Mouse (Mus musculus) thymus, postnatal 4 days (tissue): ENCODE measurements around the gene Grb10.

Experiments
- DNase-seq: peaks from one replicate; pipeline ENCODE4 v3.0.0; 2021

Grb10 gene

GRCm38 (mm10) chr11:12038470-12038985, at the start of gene Grb10:
Gene Grb10 (minus strand): TSS chr11:12038683.
- DNase-seq = no peak

DNA sequence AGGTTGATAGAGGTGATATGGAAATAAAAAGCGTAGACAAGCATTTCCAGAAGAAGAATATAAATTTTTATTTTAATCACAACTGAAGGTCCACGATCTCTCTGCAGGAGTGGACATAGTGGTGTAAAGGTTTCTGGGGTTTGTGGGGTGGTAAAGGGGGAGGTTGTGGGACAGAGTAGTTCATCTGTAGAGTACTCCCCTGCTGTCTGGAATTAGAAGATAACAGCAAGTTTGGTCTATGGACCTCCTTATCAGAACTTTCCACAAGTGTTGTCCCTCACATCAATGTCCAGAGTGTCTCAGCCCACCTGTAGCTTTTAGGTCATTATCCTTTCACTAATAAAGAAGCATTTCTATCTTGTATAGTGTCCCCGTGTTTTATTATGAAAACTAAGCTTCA, 43.2 kb upstream of the Grb10 start:
- no peak for DNase-seq

GRCm38 (mm10) chr11:12079231-12079630, 40.7 kb upstream of the Grb10 start:
- no peak for DNase-seq

- no peak for DNase-seq
Observed at GRCm38 (mm10) chr11:12075449-12075848, 37.0 kb upstream of the Grb10 start.

DNA sequence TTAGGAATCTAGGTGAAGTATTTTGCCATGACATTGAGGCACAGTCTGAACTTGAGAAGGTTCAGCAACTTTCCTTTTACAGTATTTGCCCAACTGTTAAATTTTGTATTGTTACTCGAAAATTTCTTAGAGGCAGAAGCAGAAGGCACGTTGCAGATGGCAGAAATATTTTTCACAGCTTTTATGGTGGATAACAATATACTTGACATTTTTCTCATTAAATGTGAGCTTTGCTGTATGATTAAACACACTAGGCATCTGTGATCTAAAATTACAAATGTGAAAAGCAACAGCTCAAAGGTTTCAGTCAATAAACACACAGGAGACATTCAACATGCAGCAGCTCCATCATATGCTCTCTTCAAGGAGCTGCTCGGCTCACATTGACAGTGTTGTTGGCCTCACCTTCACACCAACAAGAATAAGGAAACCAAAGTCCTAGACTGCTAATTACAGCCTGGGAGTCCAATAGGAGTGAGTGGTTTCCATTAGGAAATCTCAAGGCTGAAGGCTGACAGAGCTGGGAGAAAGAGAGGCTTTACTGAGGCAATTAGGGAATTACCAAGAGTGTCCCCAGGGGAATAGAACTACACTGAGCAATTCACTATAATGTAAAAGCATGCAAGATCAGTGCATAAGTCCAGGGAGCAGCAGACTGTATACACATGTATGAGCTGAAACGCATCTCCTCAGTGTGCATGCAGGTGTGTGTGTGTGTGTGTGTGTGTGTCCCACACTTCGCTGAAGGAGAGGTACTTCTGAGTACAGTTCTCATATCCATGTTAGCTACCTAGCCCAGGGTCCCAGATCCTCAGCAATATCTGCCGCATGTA, 35.1 kb upstream of the Grb10 start:
- DNase-seq = no peak

GRCm38 (mm10) chr11:12072322-12072721, 33.8 kb upstream of the Grb10 start:
- no peak for DNase-seq

GRCm38 (mm10) chr11:12059005-12059404, 20.5 kb upstream of the Grb10 start:
- DNase-seq = no peak

DNA sequence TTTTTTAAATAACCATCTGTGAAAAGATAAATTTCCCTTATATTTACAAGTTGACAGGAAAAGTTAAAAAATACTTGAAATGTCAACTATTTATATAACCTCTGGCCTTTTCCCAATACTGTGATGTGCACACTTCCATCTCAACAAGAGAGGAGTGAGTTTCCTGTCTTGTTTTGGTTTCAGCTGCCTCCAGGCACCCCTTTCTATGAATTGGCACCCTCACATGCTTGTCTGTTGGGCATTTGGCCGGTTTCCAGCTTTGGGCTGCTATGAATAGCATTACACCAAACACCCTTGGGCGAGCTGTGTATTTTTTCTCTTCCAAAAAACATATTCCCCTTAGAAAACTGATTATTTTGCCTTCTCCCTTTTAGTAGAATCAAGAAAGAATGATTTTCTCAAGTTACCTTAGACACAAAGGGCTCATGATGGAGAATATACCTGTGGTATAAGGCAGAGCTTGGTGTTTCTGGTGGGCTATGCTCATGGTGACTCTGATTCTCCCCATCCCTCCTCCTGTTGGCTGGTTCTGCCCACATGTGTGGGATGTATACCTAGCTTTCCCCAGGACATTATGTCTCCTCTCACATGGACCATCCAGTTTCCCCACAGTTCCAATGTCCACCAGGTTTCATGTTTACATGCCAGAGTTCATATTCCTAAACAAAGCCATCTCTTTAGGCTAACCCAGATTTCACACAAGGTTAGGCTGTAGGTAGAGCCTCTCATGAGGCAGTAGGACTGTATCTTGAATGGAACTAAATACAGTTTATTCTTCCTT, 10.3 kb upstream of the Grb10 start:
- no peak for DNase-seq

GRCm38 (mm10) chr11:12048135-12048534, 9.7 kb upstream of the Grb10 start:
- DNase-seq = no peak

- DNase-seq = no peak
Observed at GRCm38 (mm10) chr11:12044245-12044644, 5.8 kb upstream of the Grb10 start.

DNA sequence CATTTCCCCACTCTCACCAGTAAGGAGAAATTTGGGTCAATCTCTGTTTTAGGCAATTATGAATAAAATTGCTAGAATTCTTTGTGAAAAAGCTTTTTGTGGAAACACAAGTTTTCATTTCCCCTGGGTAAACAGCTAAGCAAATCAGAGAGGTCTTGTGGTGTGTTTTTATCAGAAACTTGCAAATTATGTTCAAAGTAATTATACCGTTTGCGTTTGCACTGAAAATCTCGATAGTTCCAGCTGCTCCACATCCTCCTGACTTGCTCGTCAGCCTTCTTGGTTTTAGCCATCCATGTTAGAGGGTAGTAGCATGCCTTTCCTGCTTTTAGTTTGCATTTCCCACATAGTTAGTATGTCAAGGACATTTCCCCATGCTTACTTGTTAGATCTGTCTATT, 3.3 kb upstream of the Grb10 start:
- no peak for DNase-seq

GRCm38 (mm10) chr11:12041379-12041778, 2.9 kb upstream of the Grb10 start:
- no peak for DNase-seq

- no peak for DNase-seq
Observed at GRCm38 (mm10) chr11:12040391-12040790, 1.9 kb upstream of the Grb10 start.

DNA sequence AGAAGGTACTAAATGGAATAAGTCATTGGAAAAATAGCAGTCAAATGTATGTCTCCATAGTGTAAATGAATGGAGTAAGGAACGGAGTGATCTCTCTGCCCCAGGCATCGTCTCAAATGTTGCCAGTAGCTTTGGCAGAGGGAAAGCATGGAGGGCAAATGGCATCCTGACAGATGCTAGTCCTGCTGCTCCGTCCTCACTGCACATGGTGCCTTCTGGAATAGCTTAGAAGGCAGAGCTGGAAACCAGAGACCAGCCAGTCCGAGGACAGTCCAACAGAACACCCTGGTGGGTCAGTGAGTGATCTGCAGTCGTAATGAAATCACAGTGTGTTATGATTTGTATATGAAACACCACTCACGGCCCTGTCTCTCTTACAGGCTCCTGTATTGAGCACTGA, 1.3 kb upstream of the Grb10 start:
- no peak for DNase-seq

DNA sequence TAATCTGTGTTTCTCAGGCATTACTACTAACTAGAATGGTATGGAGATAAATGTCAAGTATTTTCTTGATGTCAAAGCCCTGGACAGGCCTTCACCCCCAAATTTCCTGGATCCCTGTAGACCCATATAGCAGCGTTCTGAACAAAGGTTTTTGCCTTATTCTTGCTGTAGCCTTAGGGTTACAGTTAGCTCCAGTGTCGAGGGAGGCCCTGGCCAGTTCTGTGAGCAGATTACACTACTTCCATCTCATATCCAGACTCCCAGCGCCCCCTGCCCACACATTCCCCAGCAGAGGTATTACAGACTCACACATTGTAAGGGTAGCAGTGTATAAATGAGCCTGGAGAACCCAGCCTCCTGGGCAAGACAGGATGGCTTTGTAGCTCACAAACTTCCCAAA, 615 bp upstream of the Grb10 start:
- DNase-seq = no peak

GRCm38 (mm10) chr11:12037689-12038469, 604 bp downstream of the Grb10 start:
- DNase-seq = no peak

DNA sequence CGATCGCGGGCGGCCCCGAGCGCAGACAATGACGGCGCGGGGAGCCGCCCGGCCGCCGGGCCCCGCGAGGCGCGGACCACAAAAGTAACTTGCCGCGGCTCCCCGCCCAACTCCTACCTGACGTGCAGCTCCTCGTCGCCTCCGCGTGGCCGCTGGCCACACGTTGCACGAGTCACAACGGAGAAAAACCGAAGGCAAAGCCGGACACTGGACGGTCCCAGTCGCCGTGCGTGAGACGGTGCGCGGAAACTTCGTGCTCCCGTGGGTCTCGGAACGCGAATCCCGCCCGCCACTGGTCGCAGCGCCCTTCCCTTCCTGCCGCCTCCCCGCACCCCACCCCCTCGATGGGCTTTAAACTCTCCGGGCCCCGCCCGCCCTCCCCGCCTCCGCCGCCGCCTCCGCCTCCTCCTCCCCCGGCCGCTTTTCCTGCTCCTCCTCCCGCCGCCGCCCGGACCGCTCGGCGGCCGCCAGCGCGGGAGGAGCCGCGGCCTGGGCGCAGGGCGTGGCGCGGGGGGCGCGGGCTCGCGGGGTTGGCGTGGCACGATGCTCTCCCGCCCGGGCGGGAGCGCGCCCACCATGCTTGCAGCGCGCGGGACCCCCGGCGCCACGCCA, 1.3 kb downstream of the Grb10 start:
- peak; percentile 18 for DNase-seq

- no peak for DNase-seq
Observed at GRCm38 (mm10) chr11:12035916-12036910, 2.3 kb downstream of the Grb10 start.

DNA sequence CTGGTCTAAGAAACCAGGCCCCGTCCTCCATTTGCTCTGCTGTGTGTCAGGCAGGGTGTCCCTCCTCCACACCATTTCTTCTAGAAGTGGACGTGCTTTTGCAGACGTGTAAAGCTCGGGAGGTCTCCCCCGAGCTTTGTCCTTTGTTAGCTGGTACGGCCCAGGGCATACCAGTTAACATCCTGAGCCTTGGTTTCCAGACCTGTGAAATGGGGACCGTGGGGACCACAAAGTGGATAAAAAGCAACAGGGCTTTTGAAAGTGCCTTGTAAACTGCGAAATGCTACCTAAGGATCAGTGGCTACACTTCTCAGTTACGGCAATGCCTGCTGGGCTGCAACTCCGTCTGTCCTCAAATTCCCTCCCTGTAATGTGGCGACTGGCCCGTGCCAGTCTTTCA, 3.2 kb downstream of the Grb10 start:
- no peak for DNase-seq

GRCm38 (mm10) chr11:12034781-12035180, 3.7 kb downstream of the Grb10 start:
- DNase-seq = no peak

DNA sequence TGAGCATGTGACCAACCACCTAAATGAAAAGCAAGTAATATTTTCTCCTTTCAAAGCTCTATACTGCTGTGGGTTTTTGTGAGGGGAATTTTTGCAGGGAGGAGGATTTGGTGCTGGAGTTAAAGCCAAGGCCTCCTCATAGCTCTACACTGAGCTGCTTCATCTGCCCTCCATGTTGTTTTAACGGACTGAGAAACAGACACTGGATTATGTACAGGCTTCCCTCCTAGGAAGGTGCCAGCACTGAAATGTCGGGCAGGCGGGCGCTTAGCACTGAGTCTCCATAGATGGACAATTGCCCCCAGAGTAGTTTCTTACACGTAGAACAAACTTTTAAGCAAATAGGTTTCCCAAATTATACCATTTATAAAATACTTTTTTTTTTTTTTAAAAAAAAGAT, 4.1 kb downstream of the Grb10 start:
- DNase-seq = no peak
